Mouse (Mus musculus): ENCODE measurements around the gene Hoxc13. TPM values are rescaled to one million over a fixed set of nuclear protein-coding genes. Genes with fewer than 3 reads are reported as not detected.

The Hoxc13 gene
- polyA plus RNA-seq, 1 experiment: not detected

- H3K36me3 ChIP-seq (replicated peaks; ENCODE audit: low read length): no peaks in the 10 kb centered on the region
- H3K9me3 ChIP-seq: no peaks in the 10 kb centered on the region
- H3K27me3 ChIP-seq (replicated peaks): peaks cover 98% of the 10 kb centered on the region
- H3K4me3 ChIP-seq (replicated peaks): no peak overlapping the region
- H3K4me1 ChIP-seq: peaks cover 8% of the 10 kb centered on the region; the same call in 1 of the 2 replicates
- TF ChIP-seq FLI1 (IDR thresholded peaks at IDR 0.05; ENCODE audit: low read length): no peak
- no peak for TF ChIP-seq GATA1 (IDR thresholded peaks at IDR 0.05; ENCODE audit: borderline replicate concordance, low read length)
These were observed 27.9 kb downstream of the Hoxc13 start for GRCm38 (mm10) chr15:102948842-102949241.

- Histone ChIP-seq H3K4me3 (replicated peaks) (no peak overlapping the region), H3K36me3 (replicated peaks; ENCODE audit: low read length) (no peaks in the 10 kb centered on the region), H3K27me3 (replicated peaks) (peaks cover 98% of the 10 kb centered on the region), H3K9me3 (no peaks in the 10 kb centered on the region), H3K4me1 (peaks cover 13% of the 10 kb centered on the region)
- TF ChIP-seq GATA1 (IDR thresholded peaks at IDR 0.05; ENCODE audit: borderline replicate concordance, low read length) (no peak), FLI1 (IDR thresholded peaks at IDR 0.05; ENCODE audit: low read length) (no peak)
These were observed 28.8 kb downstream of the Hoxc13 start for GRCm38 (mm10) chr15:102949696-102950095.

- peaks cover 11% of the 10 kb centered on the region for H3K4me1 ChIP-seq
- no peaks in the 10 kb centered on the region for H3K36me3 ChIP-seq (replicated peaks; ENCODE audit: low read length)
- no peaks in the 10 kb centered on the region for H3K9me3 ChIP-seq
- H3K4me3 ChIP-seq (replicated peaks): no peak overlapping the region
- peaks cover 98% of the 10 kb centered on the region for H3K27me3 ChIP-seq (replicated peaks)
- TF ChIP-seq FLI1 (IDR thresholded peaks at IDR 0.05; ENCODE audit: low read length) (no peak), GATA1 (IDR thresholded peaks at IDR 0.05; ENCODE audit: borderline replicate concordance, low read length) (no peak)
These were observed 30.0 kb downstream of the Hoxc13 start for GRCm38 (mm10) chr15:102950877-102951276.

GRCm38 (mm10) chr15:102953561-102953960 is 32.7 kb downstream of the Hoxc13 start:
- Histone ChIP-seq H3K9me3 (no peaks in the 10 kb centered on the region), H3K36me3 (replicated peaks; ENCODE audit: low read length) (no peaks in the 10 kb centered on the region), H3K4me3 (replicated peaks) (no peak overlapping the region), H3K4me1 (peaks cover 11% of the 10 kb centered on the region; the same call in 1 of the 2 replicates), H3K27me3 (replicated peaks) (peaks cover 99% of the 10 kb centered on the region)
- no peak for TF ChIP-seq FLI1 (IDR thresholded peaks at IDR 0.05; ENCODE audit: low read length)
- TF ChIP-seq GATA1 (IDR thresholded peaks at IDR 0.05; ENCODE audit: borderline replicate concordance, low read length): no peak

GRCm38 (mm10) chr15:102954192-102955006 is 33.5 kb downstream of the Hoxc13 start, which contains the start of gene Hoxc11:
Gene Hoxc11, plus strand, starts transcription at chr15:102954427.
- Histone ChIP-seq H3K4me3 (replicated peaks) (no peak within 1 kb of the TSS), H3K9me3 (no peaks in the 10 kb centered on the region), H3K4me1 (peaks cover 11% of the 10 kb centered on the region), H3K36me3 (replicated peaks; ENCODE audit: low read length) (no peaks in the 10 kb centered on the region), H3K27me3 (replicated peaks) (peaks cover 99% of the 10 kb centered on the region)
- no peak for TF ChIP-seq GATA1 (IDR thresholded peaks at IDR 0.05; ENCODE audit: borderline replicate concordance, low read length)
- no peak for TF ChIP-seq FLI1 (IDR thresholded peaks at IDR 0.05; ENCODE audit: low read length)

GRCm38 (mm10) chr15:102955007-102955382 is 34.1 kb downstream of the Hoxc13 start:
- Histone ChIP-seq H3K4me3 (replicated peaks) (no peak overlapping the region), H3K36me3 (replicated peaks; ENCODE audit: low read length) (no peaks in the 10 kb centered on the region), H3K27me3 (replicated peaks) (peaks cover 99% of the 10 kb centered on the region), H3K4me1 (peaks cover 16% of the 10 kb centered on the region), H3K9me3 (no peaks in the 10 kb centered on the region)
- TF ChIP-seq GATA1 (IDR thresholded peaks at IDR 0.05; ENCODE audit: borderline replicate concordance, low read length): no peak
- no peak for TF ChIP-seq FLI1 (IDR thresholded peaks at IDR 0.05; ENCODE audit: low read length)

- no peak for TF ChIP-seq FLI1 (IDR thresholded peaks at IDR 0.05; ENCODE audit: low read length)
- no peak for TF ChIP-seq GATA1 (IDR thresholded peaks at IDR 0.05; ENCODE audit: borderline replicate concordance, low read length)
- peaks cover 100% of the 10 kb centered on the region for H3K27me3 ChIP-seq (replicated peaks)
These were observed 35.1 kb downstream of the Hoxc13 start for GRCm38 (mm10) chr15:102955833-102956640.

GRCm38 (mm10) chr15:102956906-102957305 is 36.0 kb downstream of the Hoxc13 start:
- TF ChIP-seq FLI1 (IDR thresholded peaks at IDR 0.05; ENCODE audit: low read length) (no peak), GATA1 (IDR thresholded peaks at IDR 0.05; ENCODE audit: borderline replicate concordance, low read length) (no peak)
- H3K27me3 ChIP-seq (replicated peaks): peaks cover 98% of the 10 kb centered on the region
- H3K36me3 ChIP-seq (replicated peaks; ENCODE audit: low read length): no peaks in the 10 kb centered on the region
- H3K9me3 ChIP-seq: no peaks in the 10 kb centered on the region
- H3K4me1 ChIP-seq: peaks cover 21% of the 10 kb centered on the region
- no peak overlapping the region for H3K4me3 ChIP-seq (replicated peaks)

More at GRCm38 (mm10) chr15:102955833-102956640, 35.1 kb downstream of the Hoxc13 start:
- Histone ChIP-seq H3K4me1 (peaks cover 16% of the 10 kb centered on the region), H3K4me3 (replicated peaks) (peak overlapping the region; percentile 3), H3K9me3 (no peaks in the 10 kb centered on the region), H3K36me3 (replicated peaks; ENCODE audit: low read length) (no peaks in the 10 kb centered on the region)

GRCm38 (mm10) chr15:102959663-102960191 is 38.8 kb downstream of the Hoxc13 start:
- Histone ChIP-seq H3K9me3 (no peaks in the 10 kb centered on the region), H3K4me3 (replicated peaks) (peak overlapping the region; percentile 53), H3K4me1 (peaks cover 31% of the 10 kb centered on the region), H3K27me3 (replicated peaks) (peaks cover 96% of the 10 kb centered on the region), H3K36me3 (replicated peaks; ENCODE audit: low read length) (no peaks in the 10 kb centered on the region)
- no peak for TF ChIP-seq GATA1 (IDR thresholded peaks at IDR 0.05; ENCODE audit: borderline replicate concordance, low read length)
- TF ChIP-seq FLI1 (IDR thresholded peaks at IDR 0.05; ENCODE audit: low read length): no peak

Measured in megakaryocyte, embryonic 14.5 days (primary cell).